Mouse (Mus musculus): ENCODE measurements around the gene Lgals4. TPM values are rescaled to one million over a fixed set of nuclear protein-coding genes. Genes with fewer than 3 reads are reported as not detected.
A peak's percentile ranks its signal among the peaks of the same experiment; 100 is the strongest.

The Lgals4 gene
- polyA plus RNA-seq, 1 experiment from 2014 or later, result 17.4 TPM

- H3K9ac ChIP-seq (ENCODE audit: low read length), result peak overlapping the region; percentile 71
- peaks cover 30% of the 10 kb centered on the region for H3K36me3 ChIP-seq (ENCODE audit: control insufficient read depth, insufficient read depth)
- H3K4me1 ChIP-seq (ENCODE audit: control insufficient read depth, insufficient read depth, low read length), result peaks cover 28% of the 10 kb centered on the region
- H3K27ac ChIP-seq (ENCODE audit: low read length), result peak overlapping the region; percentile 95
- peak overlapping the region; percentile 65 for H3K4me2 ChIP-seq (ENCODE audit: low read depth, low read length)
- WGBS, result 25% methylated on average over 11 of the region's 11 CpGs
- no peak for ATAC-seq (replicated peaks; ENCODE audit: extremely low read depth, insufficient read depth, low FRiP score)
- H3K4me3 ChIP-seq (ENCODE audit: low read length), result peak overlapping the region; percentile 55
- no peaks in the 10 kb centered on the region for H3K9me3 ChIP-seq (replicated peaks; ENCODE audit: control insufficient read depth, low read length)
- no peaks in the 10 kb centered on the region for H3K27me3 ChIP-seq (ENCODE audit: control insufficient read depth, insufficient read depth, low read length)
Observed at GRCm38 (mm10) chr7:28825686-28826401, 7.8 kb upstream of the Lgals4 start.

GRCm38 (mm10) chr7:28826402-28826772 lies 7.3 kb upstream of the Lgals4 start:
- WGBS, result 90% methylated on average over 7 of the region's 7 CpGs
- no peaks in the 10 kb centered on the region for H3K9me3 ChIP-seq (replicated peaks; ENCODE audit: control insufficient read depth, low read length)
- no peaks in the 10 kb centered on the region for H3K27me3 ChIP-seq (ENCODE audit: control insufficient read depth, insufficient read depth, low read length)
- H3K4me2 ChIP-seq (ENCODE audit: low read depth, low read length), result peak overlapping the region; percentile 65
- peaks cover 27% of the 10 kb centered on the region for H3K36me3 ChIP-seq (ENCODE audit: control insufficient read depth, insufficient read depth)
- no peak for ATAC-seq (replicated peaks; ENCODE audit: extremely low read depth, insufficient read depth, low FRiP score)
- H3K27ac ChIP-seq (ENCODE audit: low read length), result peak overlapping the region; percentile 95
- H3K4me3 ChIP-seq (ENCODE audit: low read length), result no peak overlapping the region; the same call in 1 of the 2 replicates
- H3K4me1 ChIP-seq (ENCODE audit: control insufficient read depth, insufficient read depth, low read length), result peaks cover 27% of the 10 kb centered on the region
- peak overlapping the region; percentile 71 for H3K9ac ChIP-seq (ENCODE audit: low read length)

- Histone ChIP-seq H3K4me1 (ENCODE audit: control insufficient read depth, insufficient read depth, low read length) (peaks cover 26% of the 10 kb centered on the region), H3K9ac (ENCODE audit: low read length) (no peak overlapping the region), H3K27ac (ENCODE audit: low read length) (no peak overlapping the region; the same call in 1 of the 2 replicates), H3K9me3 (replicated peaks; ENCODE audit: control insufficient read depth, low read length) (no peaks in the 10 kb centered on the region), H3K36me3 (ENCODE audit: control insufficient read depth, insufficient read depth) (peaks cover 22% of the 10 kb centered on the region), H3K27me3 (ENCODE audit: control insufficient read depth, insufficient read depth, low read length) (no peaks in the 10 kb centered on the region), H3K4me2 (ENCODE audit: low read depth, low read length) (no peak overlapping the region), H3K4me3 (ENCODE audit: low read length) (no peak overlapping the region)
- ATAC-seq (replicated peaks; ENCODE audit: extremely low read depth, insufficient read depth, low FRiP score), result no peak
- 36% methylated on average over 3 of the region's 3 CpGs for WGBS
Observed at GRCm38 (mm10) chr7:28827338-28827737, 6.3 kb upstream of the Lgals4 start.

- H3K4me2 ChIP-seq (ENCODE audit: low read depth, low read length), result no peak overlapping the region
- no peak for ATAC-seq (replicated peaks; ENCODE audit: extremely low read depth, insufficient read depth, low FRiP score)
Observed at GRCm38 (mm10) chr7:28829821-28830220, 3.8 kb upstream of the Lgals4 start.

GRCm38 (mm10) chr7:28830981-28831380 lies 2.7 kb upstream of the Lgals4 start:
- Histone ChIP-seq H3K9ac (ENCODE audit: low read length) (no peak overlapping the region), H3K9me3 (replicated peaks; ENCODE audit: control insufficient read depth, low read length) (no peaks in the 10 kb centered on the region), H3K4me1 (ENCODE audit: control insufficient read depth, insufficient read depth, low read length) (peaks cover 15% of the 10 kb centered on the region), H3K4me3 (ENCODE audit: low read length) (no peak overlapping the region), H3K27ac (ENCODE audit: low read length) (no peak overlapping the region), H3K4me2 (ENCODE audit: low read depth, low read length) (no peak overlapping the region), H3K36me3 (ENCODE audit: control insufficient read depth, insufficient read depth) (peaks cover 20% of the 10 kb centered on the region), H3K27me3 (ENCODE audit: control insufficient read depth, insufficient read depth, low read length) (no peaks in the 10 kb centered on the region)
- 37% methylated on average over 5 of the region's 5 CpGs for WGBS
- no peak for ATAC-seq (replicated peaks; ENCODE audit: extremely low read depth, insufficient read depth, low FRiP score)

More at GRCm38 (mm10) chr7:28829821-28830220, 3.8 kb upstream of the Lgals4 start:
- H3K36me3 ChIP-seq (ENCODE audit: control insufficient read depth, insufficient read depth), result peaks cover 20% of the 10 kb centered on the region
- H3K4me1 ChIP-seq (ENCODE audit: control insufficient read depth, insufficient read depth, low read length), result peaks cover 19% of the 10 kb centered on the region
- H3K27ac ChIP-seq (ENCODE audit: low read length), result no peak overlapping the region
- H3K4me3 ChIP-seq (ENCODE audit: low read length), result no peak overlapping the region
- no peaks in the 10 kb centered on the region for H3K9me3 ChIP-seq (replicated peaks; ENCODE audit: control insufficient read depth, low read length)
- no peaks in the 10 kb centered on the region for H3K27me3 ChIP-seq (ENCODE audit: control insufficient read depth, insufficient read depth, low read length)
- 94% methylated on average over 8 of the region's 8 CpGs for WGBS
- H3K9ac ChIP-seq (ENCODE audit: low read length), result no peak overlapping the region

GRCm38 (mm10) chr7:28831411-28832125 lies 2.1 kb upstream of the Lgals4 start:
- H3K27me3 ChIP-seq (ENCODE audit: control insufficient read depth, insufficient read depth, low read length), result no peaks in the 10 kb centered on the region
- ATAC-seq (replicated peaks; ENCODE audit: extremely low read depth, insufficient read depth, low FRiP score), result no peak
- H3K4me2 ChIP-seq (ENCODE audit: low read depth, low read length), result no peak overlapping the region
- WGBS, result 77% methylated on average over 17 of the region's 17 CpGs
- H3K9ac ChIP-seq (ENCODE audit: low read length), result no peak overlapping the region
- H3K4me3 ChIP-seq (ENCODE audit: low read length), result no peak overlapping the region
- H3K9me3 ChIP-seq (replicated peaks; ENCODE audit: control insufficient read depth, low read length), result no peaks in the 10 kb centered on the region
- peaks cover 17% of the 10 kb centered on the region for H3K36me3 ChIP-seq (ENCODE audit: control insufficient read depth, insufficient read depth)
- H3K27ac ChIP-seq (ENCODE audit: low read length), result no peak overlapping the region
- peaks cover 9% of the 10 kb centered on the region for H3K4me1 ChIP-seq (ENCODE audit: control insufficient read depth, insufficient read depth, low read length)

- Histone ChIP-seq H3K9me3 (replicated peaks; ENCODE audit: control insufficient read depth, low read length) (no peaks in the 10 kb centered on the region), H3K27me3 (ENCODE audit: control insufficient read depth, insufficient read depth, low read length) (no peaks in the 10 kb centered on the region), H3K9ac (ENCODE audit: low read length) (no peak overlapping the region), H3K27ac (ENCODE audit: low read length) (no peak overlapping the region), H3K4me1 (ENCODE audit: control insufficient read depth, insufficient read depth, low read length) (peaks cover 8% of the 10 kb centered on the region; the same call in 1 of the 2 replicates), H3K36me3 (ENCODE audit: control insufficient read depth, insufficient read depth) (peaks cover 17% of the 10 kb centered on the region), H3K4me3 (ENCODE audit: low read length) (no peak overlapping the region), H3K4me2 (ENCODE audit: low read depth, low read length) (no peak overlapping the region)
- ATAC-seq (replicated peaks; ENCODE audit: extremely low read depth, insufficient read depth, low FRiP score), result no peak
- 60% methylated on average over 6 of the region's 6 CpGs for WGBS
Observed at GRCm38 (mm10) chr7:28832137-28832536, 1.5 kb upstream of the Lgals4 start.

- H3K9ac ChIP-seq (ENCODE audit: low read length), result no peak overlapping the region
- no peaks in the 10 kb centered on the region for H3K27me3 ChIP-seq (ENCODE audit: control insufficient read depth, insufficient read depth, low read length)
- H3K4me2 ChIP-seq (ENCODE audit: low read depth, low read length), result no peak overlapping the region
- no peaks in the 10 kb centered on the region for H3K36me3 ChIP-seq (ENCODE audit: control insufficient read depth, insufficient read depth)
- WGBS, result 78% methylated on average over 5 of the region's 5 CpGs
- H3K9me3 ChIP-seq (replicated peaks; ENCODE audit: control insufficient read depth, low read length), result no peaks in the 10 kb centered on the region
- H3K4me1 ChIP-seq (ENCODE audit: control insufficient read depth, insufficient read depth, low read length), result no peaks in the 10 kb centered on the region
- H3K27ac ChIP-seq (ENCODE audit: low read length), result no peak overlapping the region
- H3K4me3 ChIP-seq (ENCODE audit: low read length), result no peak overlapping the region
- no peak for ATAC-seq (replicated peaks; ENCODE audit: extremely low read depth, insufficient read depth, low FRiP score)
Observed at GRCm38 (mm10) chr7:28836936-28837335, 3.3 kb downstream of the Lgals4 start.

GRCm38 (mm10) chr7:28838331-28838730 lies 4.7 kb downstream of the Lgals4 start:
- Histone ChIP-seq H3K4me3 (ENCODE audit: low read length) (no peak overlapping the region), H3K9me3 (replicated peaks; ENCODE audit: control insufficient read depth, low read length) (no peaks in the 10 kb centered on the region), H3K27ac (ENCODE audit: low read length) (no peak overlapping the region), H3K27me3 (ENCODE audit: control insufficient read depth, insufficient read depth, low read length) (no peaks in the 10 kb centered on the region), H3K4me2 (ENCODE audit: low read depth, low read length) (no peak overlapping the region), H3K36me3 (ENCODE audit: control insufficient read depth, insufficient read depth) (no peaks in the 10 kb centered on the region), H3K4me1 (ENCODE audit: control insufficient read depth, insufficient read depth, low read length) (no peaks in the 10 kb centered on the region), H3K9ac (ENCODE audit: low read length) (no peak overlapping the region)
- WGBS, result 72% methylated on average over 9 of the region's 9 CpGs
- ATAC-seq (replicated peaks; ENCODE audit: extremely low read depth, insufficient read depth, low FRiP score), result no peak

Data from heart, embryonic 16.5 days (tissue).